Mouse (Mus musculus) small intestine, adult 2 months (tissue): ENCODE data around the gene Ccdc93. TPM values are rescaled to one million over a fixed set of nuclear protein-coding genes. Genes with fewer than 3 reads are reported as not detected.

Source experiments
- H3K27ac ChIP-seq: fragments of 200-500 bp; 2 replicates; pipeline ENCODE4 v1.5.1; 2012; ENCODE audit warnings: low read depth, low read length, control low read depth, inconsistent platforms; ENCODE audit not compliant: insufficient read depth
- H3K27me3 ChIP-seq: fragments of 200-500 bp; 2 replicates; pipeline ENCODE4 v1.6.1; 2012; ENCODE audit warnings: mild to moderate bottlenecking, moderate library complexity, low read length, inconsistent platforms; ENCODE audit not compliant: control insufficient read depth, insufficient read depth
- H3K36me3 ChIP-seq: fragments of 200-500 bp; 2 replicates; pipeline ENCODE4 v1.6.1; 2012; ENCODE audit warnings: mild to moderate bottlenecking, low read length, control low read depth, inconsistent platforms; ENCODE audit not compliant: control insufficient read depth, insufficient read depth
- H3K4me1 ChIP-seq: fragments of 200-500 bp; 2 replicates; pipeline ENCODE4 v1.6.1; 2012; ENCODE audit warnings: low read length, inconsistent platforms, mixed read lengths; ENCODE audit not compliant: control insufficient read depth, insufficient read depth, insufficient read length
- H3K4me3 ChIP-seq: fragments of 200-500 bp; 2 replicates; pipeline ENCODE4 v1.5.1; 2012; ENCODE audit warnings: low read depth, mild to moderate bottlenecking, control low read depth, inconsistent platforms, low read length, moderate library complexity
- CTCF ChIP-seq: fragments of 200-500 bp; IDR thresholded peaks from 2 replicates; pipeline ENCODE4 v1.5.1; 2012; ENCODE audit warnings: low read depth, mild to moderate bottlenecking, control low read depth, inconsistent platforms, low read length, moderate library complexity, mixed read lengths; ENCODE audit not compliant: insufficient replicate concordance, insufficient read length; ENCODE audit errors: extremely low read depth
- POLR2A ChIP-seq: fragments of 200-500 bp; IDR thresholded peaks from 2 replicates; pipeline ENCODE4 v1.6.1; 2012; ENCODE audit warnings: low read depth, mild to moderate bottlenecking, control low read depth, inconsistent platforms, low read length, moderate library complexity
- WGBS: fragments of 180-500 bp; shearing (Covaris S2); methylation state at CpG from one replicate; pipeline ENCODE4 v1.1.7; 2018; 5-methylcytosine and 5-hydroxymethylcytosine counted together
- polyA plus RNA-seq: library from polyadenylated mRNA; depleted of rRNA; stranded (reverse); fragments of >200 nt; gene quantifications from 2 replicates; pipeline ENCODE4 v1.2.3, GENCODE M21; 2012; rRNA removed

The Ccdc93 gene
- polyA plus RNA-seq = 2.9 and 5.4 TPM in 2 replicates

DNA sequence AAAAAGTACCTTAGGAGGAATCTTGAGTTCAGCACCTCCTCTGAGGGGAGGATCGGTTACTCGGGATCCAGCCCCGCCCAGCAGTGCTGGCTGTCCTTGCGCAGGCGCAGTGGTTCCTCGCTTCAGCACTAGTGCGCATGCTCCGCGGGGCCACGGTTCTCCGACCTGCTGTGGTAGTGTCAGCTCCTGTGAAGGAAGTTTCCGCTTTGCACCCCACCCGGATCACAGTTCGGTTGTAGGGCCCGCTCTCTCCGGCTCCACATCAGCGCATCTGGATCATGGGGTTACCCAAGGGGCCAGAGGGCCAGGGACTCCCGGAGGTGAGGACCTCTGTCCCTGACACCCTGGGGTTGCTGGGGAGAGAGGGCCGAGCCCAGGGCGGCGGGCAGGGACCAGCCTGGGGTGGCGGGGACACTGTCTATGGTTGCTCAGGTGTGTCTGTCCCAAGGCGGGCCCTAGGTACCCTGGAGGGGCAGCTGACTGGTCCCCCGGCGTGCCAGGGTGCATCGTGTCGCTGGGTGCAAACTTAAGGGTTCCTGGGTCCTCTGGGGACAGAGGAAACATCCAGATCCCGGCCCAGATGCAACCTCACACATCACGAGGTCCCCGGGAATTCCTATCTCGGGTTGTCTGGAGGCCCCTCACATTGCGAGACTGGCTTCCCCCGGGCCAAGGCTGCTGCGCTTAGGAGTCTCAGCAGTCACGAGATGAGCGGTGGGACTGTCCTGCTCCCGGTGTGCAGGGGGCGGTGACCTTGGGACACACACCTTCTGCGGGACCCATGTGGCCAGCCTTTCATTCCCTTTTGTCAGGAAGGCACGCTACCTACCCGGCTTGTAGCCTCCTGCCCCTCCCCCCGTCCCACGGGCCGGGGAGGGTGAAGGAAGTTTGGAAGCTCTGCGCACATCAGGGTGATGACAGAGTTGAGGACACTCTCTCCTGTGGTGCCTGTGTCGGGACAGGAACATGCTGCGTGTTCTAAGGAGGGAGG is at the start of gene Ccdc93:
Ccdc93 (plus strand) TSS at position 112 of the 991 bp plus-strand sequence.
- H3K4me1 ChIP-seq = peaks cover 2% of the 10 kb centered on the region; the same call in 1 of the 2 replicates
- H3K36me3 ChIP-seq = peaks cover 10% of the 10 kb centered on the region
- peak within 1 kb of the TSS; percentile 100 for H3K4me3 ChIP-seq
- peak within 1 kb of the TSS; percentile 17; the same call in 1 of the 2 replicates for H3K27ac ChIP-seq
- TF ChIP-seq CTCF (no peak), POLR2A (peak; percentile 71; the same call in 1 of the 2 replicates)
- no peaks in the 10 kb centered on the region for H3K27me3 ChIP-seq
- WGBS = under 1% methylated on average over 47 of the region's 47 CpGs

DNA sequence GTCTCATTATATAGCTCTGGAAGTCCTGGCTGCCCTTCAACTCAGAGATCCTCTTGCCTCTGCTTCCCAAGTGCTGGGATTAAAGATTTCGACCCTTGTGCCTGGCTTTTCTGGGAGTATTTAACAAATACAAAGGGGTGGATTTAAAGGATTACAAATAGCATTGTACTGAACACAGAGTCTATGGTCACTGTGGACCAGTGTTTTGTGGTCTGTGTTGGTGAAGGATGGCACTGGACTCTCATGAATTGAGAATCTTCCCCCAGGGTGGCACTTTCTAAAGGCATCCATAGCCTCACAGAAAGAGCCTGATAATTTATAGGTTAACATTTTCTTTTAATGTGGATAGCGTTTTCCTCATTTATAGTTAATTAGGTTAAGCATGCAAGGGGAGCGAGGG is 49.3 kb upstream of the Ccdc93 start:
- 79% methylated on average over 3 of the region's 3 CpGs for WGBS
- H3K36me3 ChIP-seq = no peaks in the 10 kb centered on the region
- no peak overlapping the region for H3K4me3 ChIP-seq
- H3K27me3 ChIP-seq = no peaks in the 10 kb centered on the region
- TF ChIP-seq POLR2A = no peak
- no peak for TF ChIP-seq CTCF
- no peak overlapping the region for H3K27ac ChIP-seq
- H3K4me1 ChIP-seq = no peaks in the 10 kb centered on the region

GRCm38 (mm10) chr1:121388312-121388711 is 42.5 kb upstream of the Ccdc93 start:
- TF ChIP-seq POLR2A (no peak), CTCF (no peak)
- Histone ChIP-seq H3K4me3 (no peak overlapping the region), H3K27me3 (no peaks in the 10 kb centered on the region), H3K27ac (no peak overlapping the region), H3K36me3 (no peaks in the 10 kb centered on the region), H3K4me1 (no peaks in the 10 kb centered on the region)
- WGBS = 46% methylated on average over 6 of the region's 6 CpGs

GRCm38 (mm10) chr1:121388732-121389131 is 42.1 kb upstream of the Ccdc93 start:
- Histone ChIP-seq H3K36me3 (no peaks in the 10 kb centered on the region), H3K4me3 (no peak overlapping the region), H3K27ac (no peak overlapping the region), H3K4me1 (no peaks in the 10 kb centered on the region), H3K27me3 (no peaks in the 10 kb centered on the region)
- 65% methylated on average over 7 of the region's 7 CpGs for WGBS
- TF ChIP-seq POLR2A = no peak

- 89% methylated on average over 12 of the region's 12 CpGs for WGBS
- no peak overlapping the region for H3K27ac ChIP-seq
- H3K4me1 ChIP-seq = no peaks in the 10 kb centered on the region
- H3K36me3 ChIP-seq = no peaks in the 10 kb centered on the region
- peak; percentile 35; the same call in 1 of the 2 replicates for TF ChIP-seq CTCF
- TF ChIP-seq POLR2A = no peak
- no peaks in the 10 kb centered on the region for H3K27me3 ChIP-seq
- no peak overlapping the region for H3K4me3 ChIP-seq
Measured at GRCm38 (mm10) chr1:121389574-121389973, 41.3 kb upstream of the Ccdc93 start.

DNA sequence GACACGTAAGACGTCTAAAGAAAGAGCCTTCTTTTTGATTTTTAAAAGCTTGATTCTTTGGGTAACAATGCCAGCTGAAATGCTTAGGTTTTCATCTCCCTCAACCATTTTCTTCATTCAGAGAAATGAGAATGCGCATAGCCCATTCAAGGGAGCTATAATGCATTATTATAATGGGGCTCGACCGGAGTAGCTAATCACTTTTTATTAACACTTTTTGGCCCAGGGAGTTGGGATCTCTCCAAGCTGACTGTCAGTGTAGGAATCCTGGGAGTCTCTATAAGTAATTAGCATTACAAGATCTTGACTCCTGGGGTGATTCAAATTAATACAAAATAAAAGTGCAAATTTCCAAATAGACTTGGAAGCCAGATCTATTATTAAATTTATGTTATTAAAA is 40.8 kb upstream of the Ccdc93 start:
- TF ChIP-seq CTCF = no peak
- no peak for TF ChIP-seq POLR2A
- Histone ChIP-seq H3K27me3 (no peaks in the 10 kb centered on the region), H3K36me3 (no peaks in the 10 kb centered on the region), H3K4me3 (no peak overlapping the region), H3K4me1 (no peaks in the 10 kb centered on the region), H3K27ac (no peak overlapping the region)
- 95% methylated on average over 5 of the region's 5 CpGs for WGBS

- Histone ChIP-seq H3K4me1 (no peaks in the 10 kb centered on the region), H3K27ac (no peak overlapping the region), H3K4me3 (no peak overlapping the region), H3K36me3 (no peaks in the 10 kb centered on the region), H3K27me3 (no peaks in the 10 kb centered on the region)
- WGBS = 73% methylated on average over 13 of the region's 13 CpGs
- TF ChIP-seq CTCF (no peak), POLR2A (no peak)
Measured at GRCm38 (mm10) chr1:121390421-121390820, 40.4 kb upstream of the Ccdc93 start.
